In genomic region chrX:142228769-142229158, GRCm38 (mm10) we compare ENCODE assay signal across 9 mouse cellular contexts. TPM values are rescaled to one million over a fixed set of nuclear protein-coding genes. Genes with fewer than 3 reads are reported as not detected.
DNase-seq lines count a peak whose midpoint lies in the region; ATAC-seq and TF ChIP-seq lines count a peak whose summit lies in the region.
"Had no signal": no experiment of that assay in that cellular context is flagged by ENCODE, and none has a peak within 500 bp of the region (broad histone marks: within the 10 kb centered on the region; RNA-seq: fewer than 3 reads in every experiment).

No protein-coding gene starts in this region.

- no peaks in the 10 kb centered on the region for H3K27me3 ChIP-seq in erythroblast, embryonic 14.5 days (ENCODE audit: control insufficient read depth)
- no peaks in the 10 kb centered on the region for H3K27me3 ChIP-seq in testis, adult 2 months (ENCODE audit: control insufficient read depth, insufficient read depth, low read length)
- H3K27me3 ChIP-seq in liver, embryonic 14.5 days (ENCODE audit: control insufficient read depth, insufficient read depth, low read length) = no peaks in the 10 kb centered on the region

- peak overlapping the region; percentile 64 for H3K4me2 ChIP-seq in liver, embryonic 14.5 days (ENCODE audit: low read depth)

- TF ChIP-seq POLR2A in testis, adult 2 months (IDR thresholded peaks at IDR 0.05; ENCODE audit: control insufficient read depth, low read depth, low read length) = no peak

- TF ChIP-seq EP300 in liver, embryonic 14.5 days (IDR thresholded peaks at IDR 0.05; ENCODE audit: low read depth) = no peak

- H3K4me1 ChIP-seq in erythroblast, embryonic 14.5 days (ENCODE audit: control insufficient read depth) = no peaks in the 10 kb centered on the region; the same call in 1 of the 2 replicates
- no peaks in the 10 kb centered on the region for H3K4me1 ChIP-seq in testis, adult 2 months (ENCODE audit: control insufficient read depth, insufficient read depth, low read length)
- H3K4me1 ChIP-seq in liver, embryonic 14.5 days (replicated peaks; ENCODE audit: control insufficient read depth in 2 of 2, insufficient read depth in 2 of 2, low read length in 1 of 2) = no peaks in the 10 kb centered on the region

- WGBS in liver, embryonic 14.5 days (ENCODE audit: insufficient replicate concordance) = 42% methylated on average over 7 of the region's 7 CpGs

- H3K27ac ChIP-seq in testis, adult 2 months (ENCODE audit: control insufficient read depth, insufficient read depth, low read depth, low read length) = no peak overlapping the region
- H3K27ac ChIP-seq in liver, embryonic 14.5 days = no peak overlapping the region

- H3K36me3 ChIP-seq in erythroblast, embryonic 14.5 days (ENCODE audit: control insufficient read depth) = no peaks in the 10 kb centered on the region
- no peaks in the 10 kb centered on the region for H3K36me3 ChIP-seq in testis, adult 2 months (ENCODE audit: control insufficient read depth, insufficient read depth, low read length)
- H3K36me3 ChIP-seq in liver, embryonic 14.5 days (replicated peaks; ENCODE audit: control insufficient read depth, insufficient read depth, low read depth) = no peaks in the 10 kb centered on the region

- H3K9ac ChIP-seq in liver, embryonic 14.5 days (replicated peaks) = 0 out of 2 replicates have a peak overlapping the region, but pooled peaks have one; percentile 13

- no peak for ATAC-seq in erythroblast, adult 5-6 weeks (replicated peaks; ENCODE audit: low FRiP score, poor library complexity, severe bottlenecking)
- no peak for ATAC-seq in liver, embryonic 14.5 days (ENCODE audit: insufficient read depth)
- no peak for ATAC-seq in granulocyte monocyte progenitor cell, adult 5-6 weeks (replicated peaks; ENCODE audit: poor library complexity, severe bottlenecking)

- no peak for DNase-seq in testis, postnatal 10 days (ENCODE audit: low spot score)
- no peak for DNase-seq in liver, embryonic 14.5 days (ENCODE audit: low read depth in 3 of 3, low spot score in 3 of 3)
- no peak for DNase-seq in retina, embryonic 14.5 days (ENCODE audit: low spot score)
- no peak for DNase-seq in adrenal gland, adult 18-20 months (ENCODE audit: low spot score in 2 of 2)

- no peaks in the 10 kb centered on the region for H3K9me3 ChIP-seq in erythroblast, embryonic 14.5 days (ENCODE audit: control insufficient read depth, low read length)
- no peaks in the 10 kb centered on the region for H3K9me3 ChIP-seq in liver, embryonic 14.5 days (ENCODE audit: control insufficient read depth, low read length)

- H3K4me3 ChIP-seq in erythroblast, embryonic 14.5 days (replicated peaks) = peak overlapping the region; percentile 79
- H3K4me3 ChIP-seq in testis, adult 2 months (ENCODE audit: control insufficient read depth, low read depth, low read length) = peak overlapping the region; percentile 42
- peak overlapping the region; percentile 45 to 52; a peak in 3 of 4 replicates for H3K4me3 ChIP-seq in liver, embryonic 14.5 days (ENCODE audit: insufficient read depth in 1 of 2, low read depth in 2 of 2, low read length in 2 of 2)

- TF ChIP-seq CTCF in testis, adult 2 months (IDR thresholded peaks at IDR 0.05; ENCODE audit: control insufficient read depth, insufficient read depth, insufficient replicate concordance, low read depth, low read length) = no peak
- no peak for TF ChIP-seq CTCF in liver, embryonic 14.5 days (IDR thresholded peaks at IDR 0.05; ENCODE audit: low read depth)

RNA-seq across cellular contexts. Expression of gene Nxt2, which starts 2.2 kb away (rescaled TPM):
- polyA plus RNA-seq in erythroblast, embryonic 14.5 days (2012) = 0.03 TPM in 1 of 2 replicates, not detected in the other
- 7.5 and 7.9 TPM in 2 replicates for total RNA-seq in erythroblast, adult 5-6 weeks (2015; ENCODE audit: low replicate concordance)
- 3.6 and 4.5 TPM in 2 replicates for total RNA-seq in erythroblast, adult 5-6 weeks (2017; ENCODE audit: low replicate concordance)
- 1.3 and 1.8 TPM in 2 replicates for polyA plus RNA-seq in testis, adult 2 months (2012; rRNA removed)
- polyA plus RNA-seq in liver, embryonic 14.5 days (2012; rRNA removed) = 1.9 and 2.2 TPM in 2 replicates
- polyA plus RNA-seq in liver, embryonic 14.5 days (2014; fragmentation: Nextera tagmentation; extraction: Ambion mirVana) = 7.3 TPM in 2 replicates
- total RNA-seq in granulocyte monocyte progenitor cell, adult 5-6 weeks (2014; fragmentation: Nextera tagmentation) = 5.0 and 7.4 TPM in 2 replicates
- total RNA-seq in granulocyte monocyte progenitor cell, adult 5-6 weeks (2017) = 17.0 and 20.7 TPM in 2 replicates
- 10 to 100 TPM; 12.7 to 15.5 TPM for total RNA-seq in adrenal gland, adult 18-20 months (2021)

RNA-seq across cellular contexts. Expression of gene Gucy2f, which starts 32.0 kb away (rescaled TPM):
- not detected in 2 replicates for polyA plus RNA-seq in erythroblast, embryonic 14.5 days (2012)
- not detected in 2 replicates for total RNA-seq in erythroblast, adult 5-6 weeks (2015; ENCODE audit: low replicate concordance)
- total RNA-seq in erythroblast, adult 5-6 weeks (2017; ENCODE audit: low replicate concordance) = not detected in 2 replicates
- 0.02 and 0.04 TPM in 2 replicates for polyA plus RNA-seq in testis, adult 2 months (2012; rRNA removed)
- not detected in 2 replicates for polyA plus RNA-seq in liver, embryonic 14.5 days (2012; rRNA removed)
- not detected in 2 replicates for polyA plus RNA-seq in liver, embryonic 14.5 days (2014; fragmentation: Nextera tagmentation; extraction: Ambion mirVana)
- total RNA-seq in granulocyte monocyte progenitor cell, adult 5-6 weeks (2014; fragmentation: Nextera tagmentation) = not detected in 2 replicates
- total RNA-seq in granulocyte monocyte progenitor cell, adult 5-6 weeks (2017) = not detected in 2 replicates
- not detected for total RNA-seq in adrenal gland, adult 18-20 months (2021)
- total RNA-seq: common myeloid progenitor, adult 5-6 weeks had no signal
